ENCODE assay signal across 7 mouse cellular contexts in the genomic region with DNA sequence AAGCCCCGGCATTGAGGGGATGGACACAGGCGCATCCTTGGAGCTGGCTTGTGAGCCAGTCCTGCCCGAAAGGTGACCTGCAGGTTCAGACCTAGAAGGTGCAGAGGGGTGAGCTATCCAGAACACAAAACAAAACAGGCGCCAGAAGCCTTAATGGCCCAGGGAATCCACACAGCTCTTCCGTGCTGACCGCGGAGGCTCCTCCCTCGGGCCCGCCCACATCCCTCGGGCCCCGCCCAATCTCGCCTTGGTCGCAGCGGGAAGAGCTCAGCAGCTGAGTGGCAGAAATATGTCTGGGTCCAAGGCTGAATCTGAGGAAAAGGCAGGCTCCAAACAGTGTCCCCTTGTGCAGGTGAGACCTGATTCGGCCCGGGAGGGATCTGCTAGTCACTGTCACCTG. TPM values are rescaled to one million over a fixed set of nuclear protein-coding genes. Genes with fewer than 3 reads are reported as not detected.
DNase-seq lines count a peak whose midpoint lies in the region; ATAC-seq and TF ChIP-seq lines count a peak whose summit lies in the region.

No protein-coding gene starts in this region.

- no peak for TF ChIP-seq CTCF in heart, adult 2 months (IDR thresholded peaks at IDR 0.05)
- TF ChIP-seq CTCF in spleen, adult 2 months (IDR thresholded peaks at IDR 0.05; ENCODE audit: extremely low read depth, insufficient read depth, insufficient read length, insufficient replicate concordance): no peak

- no peaks in the 10 kb centered on the region for H3K27me3 ChIP-seq in embryonic facial prominence, embryonic 13.5 days
- no peaks in the 10 kb centered on the region for H3K27me3 ChIP-seq in heart, adult 2 months (ENCODE audit: control insufficient read depth, insufficient read depth, low read length)
- H3K27me3 ChIP-seq in limb, embryonic 14.5 days (ENCODE audit: control insufficient read depth, insufficient read depth, low read length): no peaks in the 10 kb centered on the region
- no peaks in the 10 kb centered on the region for H3K27me3 ChIP-seq in midbrain, embryonic 14.5 days (ENCODE audit: control insufficient read depth, insufficient read depth, low read length)
- no peaks in the 10 kb centered on the region for H3K27me3 ChIP-seq in spleen, adult 2 months (ENCODE audit: control insufficient read depth, insufficient read depth, low read length)

- no peak; the same call in 1 of the 2 replicates for TF ChIP-seq POLR2A in heart, adult 2 months (IDR thresholded peaks at IDR 0.05; ENCODE audit: insufficient read depth, low read depth, low read length)
- no peak for TF ChIP-seq POLR2A in limb, embryonic 14.5 days (IDR thresholded peaks at IDR 0.05; ENCODE audit: borderline replicate concordance, extremely low read depth, insufficient read depth, insufficient read length)
- TF ChIP-seq POLR2A in spleen, adult 2 months (IDR thresholded peaks at IDR 0.05; ENCODE audit: low read depth, low read length): no peak

- peaks cover 18% of the 10 kb centered on the region for H3K4me1 ChIP-seq in embryonic facial prominence, embryonic 13.5 days
- H3K4me1 ChIP-seq in heart, adult 2 months (ENCODE audit: control insufficient read depth, insufficient read depth, low read length): peaks cover 1% of the 10 kb centered on the region
- H3K4me1 ChIP-seq in limb, embryonic 14.5 days (ENCODE audit: control insufficient read depth, insufficient read depth, low read length): peaks cover 12% of the 10 kb centered on the region; the same call in 1 of the 2 replicates
- peaks cover 10% of the 10 kb centered on the region for H3K4me1 ChIP-seq in midbrain, embryonic 14.5 days (ENCODE audit: control insufficient read depth, insufficient read depth, low read length)
- H3K4me1 ChIP-seq in spleen, adult 2 months (ENCODE audit: control insufficient read depth, insufficient read depth, insufficient read length): peaks cover 7% of the 10 kb centered on the region; the same call in 1 of the 2 replicates

- TF ChIP-seq EP300 in heart, adult 2 months (IDR thresholded peaks at IDR 0.05; ENCODE audit: insufficient read depth, low read depth, low read length): no peak

- peak overlapping the region; percentile 54; the same call in 1 of the 2 replicates for H3K9ac ChIP-seq in embryonic facial prominence, embryonic 13.5 days
- peak overlapping the region; percentile 52; the same call in 1 of the 2 replicates for H3K9ac ChIP-seq in heart, adult 2 months (ENCODE audit: low read depth, low read length)
- no peak overlapping the region for H3K9ac ChIP-seq in limb, embryonic 14.5 days (ENCODE audit: low read depth, low read length, severe bottlenecking)
- H3K9ac ChIP-seq in midbrain, embryonic 14.5 days (replicated peaks; ENCODE audit: low read length): peak overlapping the region; percentile 13; the same call in 1 of the 2 replicates

- no peak overlapping the region for H3K27ac ChIP-seq in embryonic facial prominence, embryonic 13.5 days
- no peak overlapping the region for H3K27ac ChIP-seq in heart, adult 2 months
- no peak overlapping the region for H3K27ac ChIP-seq in limb, embryonic 14.5 days (replicated peaks; ENCODE audit: low read depth, low read length)
- no peak overlapping the region for H3K27ac ChIP-seq in midbrain, embryonic 14.5 days (replicated peaks; ENCODE audit: low read depth, low read length)
- no peak overlapping the region for H3K27ac ChIP-seq in spleen, adult 2 months (ENCODE audit: insufficient read depth, low read length)

- H3K9me3 ChIP-seq in embryonic facial prominence, embryonic 13.5 days: no peaks in the 10 kb centered on the region
- H3K9me3 ChIP-seq in limb, embryonic 14.5 days (ENCODE audit: control insufficient read depth, low read length): no peaks in the 10 kb centered on the region
- no peaks in the 10 kb centered on the region for H3K9me3 ChIP-seq in midbrain, embryonic 14.5 days (ENCODE audit: control insufficient read depth, low read length)

- ATAC-seq in embryonic facial prominence, embryonic 13.5 days (ENCODE audit: insufficient number of reproducible peaks, insufficient read depth, low FRiP score, low TSS enrichment, low read depth): 0 out of 2 replicates have a peak, but pooled peaks have one; percentile 71
- 0 out of 2 replicates have a peak, but pooled peaks have one; percentile 34 for ATAC-seq in limb, embryonic 14.5 days (ENCODE audit: low FRiP score, low read depth)
- ATAC-seq in midbrain, embryonic 14.5 days (ENCODE audit: low FRiP score, low TSS enrichment): no peak

- H3K79me2 ChIP-seq in heart, adult 2 months (replicated peaks; ENCODE audit: control insufficient read depth, insufficient read depth, low read length): 0 out of 2 replicates have a peak, but pooled peaks cover 3% of the 10 kb centered on the region

- 18% methylated on average over 16 of the region's 16 CpGs for WGBS in embryonic facial prominence, embryonic 13.5 days
- 28% methylated on average over 16 of the region's 16 CpGs for WGBS in heart, adult 2 months
- WGBS in limb, embryonic 14.5 days: 15% methylated on average over 16 of the region's 16 CpGs
- 20% methylated on average over 16 of the region's 16 CpGs for WGBS in midbrain, embryonic 14.5 days
- 60% methylated on average over 16 of the region's 16 CpGs for WGBS in spleen, adult 2 months

- intact Hi-C loops in heart, adult 2 months (cut with DNase I): loop anchor here (5.0 kb wide), 1 partner anchor 52 kb away; a partner anchor contains a TSS

- H3K36me3 ChIP-seq in embryonic facial prominence, embryonic 13.5 days: peaks cover 28% of the 10 kb centered on the region
- H3K36me3 ChIP-seq in heart, adult 2 months (ENCODE audit: control insufficient read depth, insufficient read depth, low read length): no peaks in the 10 kb centered on the region
- H3K36me3 ChIP-seq in limb, embryonic 14.5 days (ENCODE audit: control insufficient read depth, insufficient read depth, low read length): peaks cover 16% of the 10 kb centered on the region
- peaks cover 11% of the 10 kb centered on the region; the same call in 1 of the 2 replicates for H3K36me3 ChIP-seq in midbrain, embryonic 14.5 days (ENCODE audit: control insufficient read depth, insufficient read depth, low read length)
- peaks cover 3% of the 10 kb centered on the region; the same call in 1 of the 2 replicates for H3K36me3 ChIP-seq in spleen, adult 2 months (ENCODE audit: control insufficient read depth, insufficient read depth, low read length)

- peak overlapping the region; percentile 41 for H3K4me3 ChIP-seq in embryonic facial prominence, embryonic 13.5 days
- H3K4me3 ChIP-seq in heart, adult 2 months: peak overlapping the region; percentile 39
- H3K4me3 ChIP-seq in limb, embryonic 14.5 days (replicated peaks; ENCODE audit: low read length): peak overlapping the region; percentile 33
- peak overlapping the region; percentile 22 for H3K4me3 ChIP-seq in midbrain, embryonic 14.5 days (replicated peaks; ENCODE audit: low read depth, low read length)
- peak overlapping the region; percentile 37; the same call in 1 of the 2 replicates for H3K4me3 ChIP-seq in spleen, adult 2 months (ENCODE audit: extremely low read depth, insufficient read depth, insufficient read length)

- DNase-seq in adrenal gland, postnatal 36 days: peak; percentile 83 to 90
- DNase-seq in heart, adult 2 months: peak; percentile 81 to 84
- DNase-seq in kidney, adult 8-10 months: peak; percentile 78 to 81
- DNase-seq in limb, embryonic 14.5 days (ENCODE audit: low spot score): peak; percentile 31
- peak; percentile 67 for DNase-seq in midbrain, embryonic 14.5 days
- DNase-seq in spleen, adult 2 months (ENCODE audit: low read depth in 1 of 2, low spot score in 2 of 2): peak in 1 of 2 experiments; percentile 33

- peak overlapping the region; percentile 54 for H3K4me2 ChIP-seq in embryonic facial prominence, embryonic 13.5 days
- H3K4me2 ChIP-seq in limb, embryonic 14.5 days (replicated peaks; ENCODE audit: low read depth, low read length, severe bottlenecking): peak overlapping the region; percentile 44
- peak overlapping the region; percentile 46 for H3K4me2 ChIP-seq in midbrain, embryonic 14.5 days (ENCODE audit: low read length)

RNA-seq across cellular contexts. Expression of a gene that starts 3.1 kb away (rescaled TPM):
- total RNA-seq in adrenal gland, postnatal 36 days (2021): 1 to 10 TPM; 3.4 to 3.7 TPM
- polyA plus RNA-seq in embryonic facial prominence, embryonic 13.5 days (2015; fragmentation: Nextera tagmentation; extraction: Ambion mirVana): 7.6 and 8.9 TPM in 2 replicates
- 1 to 10 TPM; 2.9 to 3.0 TPM for total RNA-seq in heart, adult 2 months (2021)
- 1.2 and 2.0 TPM in 2 replicates for polyA plus RNA-seq in heart, adult 2 months (2012; rRNA removed)
- 12.3 and 12.7 TPM in 2 replicates for polyA plus RNA-seq in limb, embryonic 14.5 days (2012; rRNA removed)
- 6.1 and 6.7 TPM in 2 replicates for polyA plus RNA-seq in limb, embryonic 14.5 days (2014; fragmentation: Nextera tagmentation; extraction: Ambion mirVana)
- 3.6 and 5.4 TPM in 2 replicates for polyA plus RNA-seq in midbrain, embryonic 14.5 days (2014; fragmentation: Nextera tagmentation; extraction: Ambion mirVana)
- 2.9 and 3.8 TPM in 2 replicates for polyA plus RNA-seq in spleen, adult 2 months (2012; rRNA removed)

RNA-seq across cellular contexts. Expression of a gene that starts 3.1 kb away (rescaled TPM):
- total RNA-seq in adrenal gland, postnatal 36 days (2021): 10 to 100 TPM; 32.0 to 33.1 TPM
- 31.4 and 39.4 TPM in 2 replicates for polyA plus RNA-seq in embryonic facial prominence, embryonic 13.5 days (2015; fragmentation: Nextera tagmentation; extraction: Ambion mirVana)
- 10 to 100 TPM; 30.5 to 33.1 TPM for total RNA-seq in heart, adult 2 months (2021)
- polyA plus RNA-seq in heart, adult 2 months (2012; rRNA removed): 5.0 and 10.9 TPM in 2 replicates
- 9.3 and 14.6 TPM in 2 replicates for polyA plus RNA-seq in limb, embryonic 14.5 days (2012; rRNA removed)
- 23.8 and 23.9 TPM in 2 replicates for polyA plus RNA-seq in limb, embryonic 14.5 days (2014; fragmentation: Nextera tagmentation; extraction: Ambion mirVana)
- 26.7 and 31.4 TPM in 2 replicates for polyA plus RNA-seq in midbrain, embryonic 14.5 days (2014; fragmentation: Nextera tagmentation; extraction: Ambion mirVana)
- polyA plus RNA-seq in spleen, adult 2 months (2012; rRNA removed): 1.4 and 1.8 TPM in 2 replicates

RNA-seq across cellular contexts. Expression of a gene that starts 35.7 kb away (rescaled TPM):
- total RNA-seq in adrenal gland, postnatal 36 days (2021): 10 to 100 TPM; 37.8 to 39.9 TPM
- polyA plus RNA-seq in embryonic facial prominence, embryonic 13.5 days (2015; fragmentation: Nextera tagmentation; extraction: Ambion mirVana): 63.3 and 64.2 TPM in 2 replicates
- 10 to 100 TPM; 30.9 to 35.0 TPM for total RNA-seq in heart, adult 2 months (2021)
- 4.3 and 8.6 TPM in 2 replicates for polyA plus RNA-seq in heart, adult 2 months (2012; rRNA removed)
- polyA plus RNA-seq in limb, embryonic 14.5 days (2012; rRNA removed): 11.6 and 16.8 TPM in 2 replicates
- 54.1 and 60.2 TPM in 2 replicates for polyA plus RNA-seq in limb, embryonic 14.5 days (2014; fragmentation: Nextera tagmentation; extraction: Ambion mirVana)
- polyA plus RNA-seq in midbrain, embryonic 14.5 days (2014; fragmentation: Nextera tagmentation; extraction: Ambion mirVana): 74.5 and 75.5 TPM in 2 replicates
- polyA plus RNA-seq in spleen, adult 2 months (2012; rRNA removed): 2.0 and 2.3 TPM in 2 replicates

RNA-seq across cellular contexts. Expression of a gene that starts 53.0 kb away (rescaled TPM):
- under 1 TPM in 1 of 2 experiments, not detected in 1; 0.20 TPM for total RNA-seq in adrenal gland, postnatal 36 days (2021)
- polyA plus RNA-seq in embryonic facial prominence, embryonic 13.5 days (2015; fragmentation: Nextera tagmentation; extraction: Ambion mirVana): 0.55 and 0.65 TPM in 2 replicates
- not detected for total RNA-seq in heart, adult 2 months (2021)
- 0.09 and 0.21 TPM in 2 replicates for polyA plus RNA-seq in heart, adult 2 months (2012; rRNA removed)
- 1.1 and 1.4 TPM in 2 replicates for polyA plus RNA-seq in limb, embryonic 14.5 days (2012; rRNA removed)
- polyA plus RNA-seq in limb, embryonic 14.5 days (2014; fragmentation: Nextera tagmentation; extraction: Ambion mirVana): 0.18 and 0.70 TPM in 2 replicates
- 1.8 TPM in 2 replicates for polyA plus RNA-seq in midbrain, embryonic 14.5 days (2014; fragmentation: Nextera tagmentation; extraction: Ambion mirVana)
- 0.22 and 0.33 TPM in 2 replicates for polyA plus RNA-seq in spleen, adult 2 months (2012; rRNA removed)

RNA-seq across cellular contexts. Expression of a gene that starts 56.5 kb away (rescaled TPM):
- 10 to 100 TPM; 33.0 to 34.7 TPM for total RNA-seq in adrenal gland, postnatal 36 days (2021)
- polyA plus RNA-seq in embryonic facial prominence, embryonic 13.5 days (2015; fragmentation: Nextera tagmentation; extraction: Ambion mirVana): 129 and 139 TPM in 2 replicates
- 10 to 100 TPM; 19.8 to 23.5 TPM for total RNA-seq in heart, adult 2 months (2021)
- 10.4 and 19.4 TPM in 2 replicates for polyA plus RNA-seq in heart, adult 2 months (2012; rRNA removed)
- polyA plus RNA-seq in limb, embryonic 14.5 days (2012; rRNA removed): 35.9 and 45.0 TPM in 2 replicates
- polyA plus RNA-seq in limb, embryonic 14.5 days (2014; fragmentation: Nextera tagmentation; extraction: Ambion mirVana): 94.1 and 110 TPM in 2 replicates
- polyA plus RNA-seq in midbrain, embryonic 14.5 days (2014; fragmentation: Nextera tagmentation; extraction: Ambion mirVana): 92.4 and 102 TPM in 2 replicates
- polyA plus RNA-seq in spleen, adult 2 months (2012; rRNA removed): 3.2 and 5.8 TPM in 2 replicates
